Mouse (Mus musculus) spleen, adult 2 months (tissue): ENCODE data around the gene Yipf1.

ENCODE experiments used
- CTCF ChIP-seq: fragments of 200-500 bp; IDR thresholded peaks from 2 replicates; pipeline ENCODE4 v1.5.1; 2011; ENCODE audit warnings: mild to moderate bottlenecking, inconsistent platforms; ENCODE audit not compliant: insufficient read depth, insufficient read length, insufficient replicate concordance; ENCODE audit errors: extremely low read depth
- POLR2A ChIP-seq: fragments of 200-500 bp; IDR thresholded peaks from 2 replicates; pipeline ENCODE4 v1.6.1; 2011; ENCODE audit warnings: low read depth, low read length, inconsistent platforms

GRCm38 (mm10) chr4:107372304-107372703, 58.1 kb downstream of the Yipf1 start:
- TF ChIP-seq CTCF = no peak
- no peak for TF ChIP-seq POLR2A
